Mouse (Mus musculus) forebrain, embryonic 15.5 days (tissue): ENCODE results near the gene Gm9803. TPM values are rescaled to one million over a fixed set of nuclear protein-coding genes. Genes with fewer than 3 reads are reported as not detected.

Source experiments
- ATAC-seq: fragments of 200-750 bp; cut with Nextera tagmentation; replicated peaks from 2 replicates; pipeline ENCODE4 v1.8.0; 2017; ENCODE audit warnings: mild to moderate bottlenecking, moderate TSS enrichment, moderate library complexity
- H3K27ac ChIP-seq: fragments of 300-500 bp; sonication (generic); replicated peaks from 2 replicates; pipeline ENCODE4 v1.5.1; 2015; ENCODE audit warnings: mild to moderate bottlenecking, inconsistent platforms
- H3K27me3 ChIP-seq: fragments of 300-500 bp; sonication (generic); 2 replicates; pipeline ENCODE4 v1.6.1; 2015; ENCODE audit warnings: inconsistent platforms
- H3K36me3 ChIP-seq: fragments of 300-500 bp; sonication (generic); 2 replicates; pipeline ENCODE4 v1.6.1; 2015; ENCODE audit warnings: mild to moderate bottlenecking, inconsistent platforms
- H3K4me1 ChIP-seq: fragments of 300-500 bp; sonication (generic); 2 replicates; pipeline ENCODE4 v1.6.1; 2015; ENCODE audit warnings: inconsistent platforms
- H3K4me2 ChIP-seq: fragments of 300-500 bp; sonication (generic); replicated peaks from 2 replicates; pipeline ENCODE4 v1.6.1; 2015; ENCODE audit warnings: mild to moderate bottlenecking, inconsistent platforms
- H3K4me3 ChIP-seq: fragments of 300-500 bp; sonication (generic); 2 replicates; pipeline ENCODE4 v1.5.1; 2015; ENCODE audit warnings: mild to moderate bottlenecking, inconsistent platforms
- H3K9ac ChIP-seq: fragments of 300-500 bp; sonication (generic); replicated peaks from 2 replicates; pipeline ENCODE4 v1.6.1; 2015; ENCODE audit warnings: mild to moderate bottlenecking, inconsistent platforms
- H3K9me3 ChIP-seq: fragments of 300-500 bp; sonication (generic); 2 replicates; pipeline ENCODE4 v1.6.1; 2016; ENCODE audit warnings: inconsistent platforms
- WGBS: fragments of 180-500 bp; shearing (Covaris S2); methylation state at CpG from one replicate; pipeline ENCODE4 v1.1.7; 2015; ENCODE audit warnings: mixed read lengths; 5-methylcytosine and 5-hydroxymethylcytosine counted together
- polyA plus RNA-seq: library from polyadenylated mRNA; unstranded; fragments of >200 nt; fragmentation: Nextera tagmentation; extraction: Ambion mirVana; gene quantifications from 2 replicates; pipeline ENCODE4 v1.2.1, GENCODE M21; 2015

Gene Gm9803
- polyA plus RNA-seq, 1 experiment from 2014 or later = 20.4 TPM

DNA sequence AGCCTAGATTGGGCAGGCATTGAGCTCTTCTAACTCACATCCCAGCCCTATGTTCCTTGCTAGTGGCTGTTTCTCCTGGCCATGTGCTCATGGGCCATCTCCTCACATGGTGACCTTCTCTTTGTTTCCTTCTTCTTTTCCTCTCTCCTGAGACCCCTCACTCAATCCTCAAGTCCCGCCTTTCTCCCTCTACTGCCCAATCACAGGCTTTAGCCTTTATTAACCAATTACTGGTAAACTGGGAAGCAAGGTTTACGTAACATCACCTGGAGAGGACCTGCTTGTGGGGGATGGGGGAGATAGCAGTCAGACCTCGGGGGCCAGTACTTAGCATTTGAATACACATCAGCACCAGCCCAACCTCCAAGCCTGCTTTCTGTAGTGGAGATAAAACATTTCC lies 27.5 kb downstream of the Gm9803 start:
- Histone ChIP-seq H3K36me3 (no peaks in the 10 kb centered on the region), H3K9ac (no peak overlapping the region), H3K4me3 (no peak overlapping the region), H3K4me2 (no peak overlapping the region), H3K4me1 (no peaks in the 10 kb centered on the region), H3K27ac (no peak overlapping the region), H3K9me3 (no peaks in the 10 kb centered on the region), H3K27me3 (no peaks in the 10 kb centered on the region)
- WGBS = 35% methylated on average over 3 of the region's 3 CpGs
- no peak for ATAC-seq

DNA sequence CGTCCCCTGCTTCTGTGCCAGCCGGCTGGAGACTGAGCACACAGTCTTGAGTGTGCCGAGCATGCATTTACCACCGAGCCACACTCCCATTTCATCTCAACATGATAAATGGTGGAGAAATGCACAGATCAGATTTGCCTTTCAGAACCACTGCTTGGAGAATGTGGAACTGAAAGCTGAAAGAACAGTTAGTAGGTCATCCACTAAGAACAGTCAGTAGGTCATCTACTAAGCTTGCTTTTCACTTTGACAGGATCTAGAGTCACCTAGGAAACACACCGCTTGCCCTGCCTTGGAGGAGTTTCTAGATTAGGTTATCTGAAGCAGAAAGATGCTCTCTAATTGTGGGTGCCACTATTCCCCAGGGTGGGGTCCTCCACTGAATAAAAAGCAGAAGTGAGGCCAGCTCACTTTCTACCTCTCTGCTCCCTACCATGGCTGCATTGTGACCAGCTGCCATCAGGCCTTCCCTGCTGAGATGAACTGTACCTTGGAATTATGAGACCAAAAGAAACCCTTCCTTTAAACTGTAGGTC lies 33.8 kb downstream of the Gm9803 start:
- WGBS = 91% methylated on average over 5 of the region's 5 CpGs
- no peak overlapping the region for H3K4me3 ChIP-seq

DNA sequence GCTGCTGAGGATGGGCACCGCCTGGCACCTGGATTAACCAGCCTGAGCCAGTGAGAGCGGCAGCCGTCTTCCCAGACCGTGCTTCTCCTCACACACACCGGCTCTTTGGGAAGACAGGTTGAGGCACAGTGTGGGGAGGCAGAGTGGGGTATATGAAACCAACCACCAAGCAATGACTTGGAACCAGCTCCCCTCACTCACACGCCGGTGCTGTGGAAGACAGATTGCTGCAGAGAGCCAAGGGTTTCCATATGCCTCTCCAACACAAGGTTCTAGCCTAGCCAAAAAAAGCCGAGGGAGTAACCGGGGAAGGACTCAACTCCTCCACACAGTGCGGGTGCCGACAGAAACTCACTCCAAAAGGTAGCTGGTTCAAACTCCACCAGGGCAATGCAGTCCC lies 35.4 kb downstream of the Gm9803 start:
- ATAC-seq = peak; percentile 64
- Histone ChIP-seq H3K4me1 (no peaks in the 10 kb centered on the region), H3K27me3 (no peaks in the 10 kb centered on the region), H3K9me3 (no peaks in the 10 kb centered on the region), H3K4me3 (no peak overlapping the region), H3K4me2 (no peak overlapping the region), H3K9ac (no peak overlapping the region), H3K36me3 (no peaks in the 10 kb centered on the region), H3K27ac (peak overlapping the region; percentile 43; the same call in 1 of the 2 replicates)
- WGBS = 72% methylated on average over 11 of the region's 11 CpGs

More for the DNA sequence above, 33.8 kb downstream of the Gm9803 start:
- no peak overlapping the region for H3K27ac ChIP-seq
- H3K27me3 ChIP-seq = no peaks in the 10 kb centered on the region
- no peak for ATAC-seq
- H3K36me3 ChIP-seq = no peaks in the 10 kb centered on the region
- H3K9ac ChIP-seq = no peak overlapping the region
- H3K9me3 ChIP-seq = no peaks in the 10 kb centered on the region
- no peaks in the 10 kb centered on the region for H3K4me1 ChIP-seq
- H3K4me2 ChIP-seq = no peak overlapping the region

DNA sequence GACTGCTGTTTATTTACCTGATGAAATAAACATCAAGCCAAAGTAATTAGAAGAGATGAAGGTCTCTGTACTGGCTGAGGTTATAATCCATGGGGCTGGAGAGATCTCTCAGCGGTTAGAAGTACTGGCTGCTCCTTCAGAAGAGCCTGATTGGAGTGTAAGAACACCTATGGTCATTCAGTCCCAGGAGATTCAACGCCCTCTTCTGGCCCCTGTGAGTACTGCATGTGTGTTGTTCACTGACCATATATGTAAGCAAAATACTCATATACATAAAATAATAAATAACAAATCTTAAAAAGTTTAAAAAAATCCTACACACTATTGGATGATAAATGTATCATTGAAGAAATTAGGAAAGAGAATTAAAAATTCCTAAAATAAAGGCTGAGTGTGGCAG lies 36.9 kb downstream of the Gm9803 start:
- Histone ChIP-seq H3K4me2 (no peak overlapping the region), H3K36me3 (no peaks in the 10 kb centered on the region), H3K4me3 (no peak overlapping the region), H3K27ac (no peak overlapping the region), H3K4me1 (no peaks in the 10 kb centered on the region), H3K27me3 (no peaks in the 10 kb centered on the region), H3K9ac (no peak overlapping the region), H3K9me3 (no peaks in the 10 kb centered on the region)
- ATAC-seq = no peak
- WGBS = 38% methylated on average over 2 of the region's 2 CpGs

DNA sequence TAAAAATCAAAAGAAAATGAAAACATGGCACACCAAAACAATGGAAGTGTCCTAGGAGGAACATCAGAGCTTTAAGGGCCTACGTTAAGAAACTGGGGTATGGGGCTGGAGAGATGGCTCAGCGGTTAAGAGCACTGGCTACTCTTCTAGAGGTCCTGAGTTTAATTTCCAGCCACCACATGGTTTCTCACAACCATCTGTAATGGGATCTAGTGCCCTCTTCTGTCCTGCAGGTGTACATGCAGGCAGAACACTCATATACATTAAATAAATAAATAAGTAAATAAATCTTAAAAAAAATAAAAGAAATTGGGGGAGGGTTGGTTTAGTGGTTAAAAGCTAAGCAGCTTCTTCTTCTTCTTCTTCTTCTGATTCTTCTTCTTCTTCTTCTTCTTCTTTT lies 37.4 kb downstream of the Gm9803 start:
- Histone ChIP-seq H3K9me3 (no peaks in the 10 kb centered on the region), H3K4me2 (no peak overlapping the region), H3K4me1 (no peaks in the 10 kb centered on the region), H3K36me3 (no peaks in the 10 kb centered on the region), H3K27me3 (no peaks in the 10 kb centered on the region), H3K27ac (no peak overlapping the region), H3K4me3 (no peak overlapping the region), H3K9ac (no peak overlapping the region)
- 90% methylated on average over 2 of the region's 2 CpGs for WGBS
- no peak for ATAC-seq

Other genes starting within 250 kb of the Gm9803 start
- 4.2 and 5.1 TPM in 2 replicates for gene Bend3, start 45.3 kb upstream of the Gm9803 start, polyA plus RNA-seq
- 68.7 and 70.2 TPM in 2 replicates for gene 1700021F05Rik, start 16.9 kb downstream of the Gm9803 start, polyA plus RNA-seq
- gene Cd24a, start 54.2 kb downstream of the Gm9803 start, polyA plus RNA-seq = 899 and 974 TPM in 2 replicates